15 mouse cellular contexts compared by ENCODE assay signal in genomic region chr10:50901601-50902475, GRCm38 (mm10). TPM values are rescaled to one million over a fixed set of nuclear protein-coding genes. Genes with fewer than 3 reads are reported as not detected.
DNase-seq lines count a peak whose midpoint lies in the region; ATAC-seq and TF ChIP-seq lines count a peak whose summit lies in the region.
"Had no signal": no experiment of that assay in that cellular context is flagged by ENCODE, and none has a peak within 500 bp of the region (broad histone marks: within the 10 kb centered on the region; RNA-seq: fewer than 3 reads in every experiment).

No protein-coding gene starts in this region.

- H3K27ac ChIP-seq in forebrain, embryonic 11.5 days (ENCODE audit: low read depth, low read length), result no peak overlapping the region
- H3K27ac ChIP-seq in forebrain, embryonic 15.5 days (replicated peaks), result no peak overlapping the region
- H3K27ac ChIP-seq in lung, embryonic 14.5 days (ENCODE audit: low read depth), result no peak overlapping the region
- no peak overlapping the region for H3K27ac ChIP-seq in limb, embryonic 15.5 days
- H3K27ac ChIP-seq: heart, embryonic 13.5 days; limb, embryonic 13.5 days; lung, embryonic 15.5 days had no signal

- peaks cover 18% of the 10 kb centered on the region for H3K4me1 ChIP-seq in forebrain, embryonic 11.5 days (replicated peaks; ENCODE audit: control insufficient read depth, insufficient read depth, low read length)
- H3K4me1 ChIP-seq in forebrain, embryonic 15.5 days, result peaks cover 20% of the 10 kb centered on the region
- H3K4me1 ChIP-seq in lung, embryonic 14.5 days (ENCODE audit: insufficient read depth), result no peaks in the 10 kb centered on the region
- peaks cover 27% of the 10 kb centered on the region for H3K4me1 ChIP-seq in limb, embryonic 15.5 days

- no peaks in the 10 kb centered on the region for H3K9me3 ChIP-seq in forebrain, embryonic 11.5 days (ENCODE audit: control insufficient read depth, low read length)
- no peaks in the 10 kb centered on the region for H3K9me3 ChIP-seq in forebrain, embryonic 15.5 days
- no peaks in the 10 kb centered on the region for H3K9me3 ChIP-seq in lung, embryonic 14.5 days (ENCODE audit: low read depth, low read length)
- H3K9me3 ChIP-seq in limb, embryonic 15.5 days, result no peaks in the 10 kb centered on the region
- H3K9me3 ChIP-seq: heart, embryonic 13.5 days; limb, embryonic 13.5 days; lung, embryonic 15.5 days had no signal

- no peaks in the 10 kb centered on the region for H3K36me3 ChIP-seq in forebrain, embryonic 11.5 days (ENCODE audit: control insufficient read depth, insufficient read depth, low read length)
- H3K36me3 ChIP-seq in forebrain, embryonic 15.5 days, result no peaks in the 10 kb centered on the region
- no peaks in the 10 kb centered on the region for H3K36me3 ChIP-seq in lung, embryonic 14.5 days (ENCODE audit: insufficient read depth)
- H3K36me3 ChIP-seq in limb, embryonic 15.5 days, result no peaks in the 10 kb centered on the region
- H3K36me3 ChIP-seq: heart, embryonic 13.5 days; limb, embryonic 13.5 days; lung, embryonic 15.5 days had no signal

- DNase-seq in forebrain, embryonic 11.5 days (ENCODE audit: low spot score), result peak; percentile 56
- peak; percentile 26 for DNase-seq in lung, embryonic 14.5 days
- no peak for DNase-seq in lung, postnatal 25 days (ENCODE audit: low spot score)
- peak; percentile 35 for DNase-seq in Muller cell, postnatal 12 days (ENCODE audit: inconsistent ontology term)
- DNase-seq in layer of hippocampus, adult 9-11 months, result no peak
- DNase-seq in ovary, postnatal 10 days (ENCODE audit: low spot score), result no peak
- DNase-seq: gastrocnemius, postnatal 25 days had no signal

- under 1% methylated on average over 19 of the region's 19 CpGs for WGBS in forebrain, embryonic 11.5 days
- WGBS in forebrain, embryonic 15.5 days, result under 1% methylated on average over 19 of the region's 19 CpGs
- 3% methylated on average over 19 of the region's 19 CpGs for WGBS in lung, embryonic 14.5 days
- WGBS in limb, embryonic 15.5 days, result 9% methylated on average over 19 of the region's 19 CpGs

- no peak for TF ChIP-seq CTCF in lung, embryonic 14.5 days (IDR thresholded peaks at IDR 0.05; ENCODE audit: low read depth)

- no peak overlapping the region for H3K4me3 ChIP-seq in forebrain, embryonic 11.5 days (ENCODE audit: low read depth, low read length)
- no peak overlapping the region for H3K4me3 ChIP-seq in forebrain, embryonic 15.5 days
- peak overlapping the region; percentile 4; the same call in 1 of the 2 replicates for H3K4me3 ChIP-seq in lung, embryonic 14.5 days (ENCODE audit: low read depth, low read length)
- H3K4me3 ChIP-seq in limb, embryonic 15.5 days, result peak overlapping the region; percentile 19; the same call in 1 of the 2 replicates
- H3K4me3 ChIP-seq: erythroblast, embryonic 14.5 days had no signal

- peaks cover 77% of the 10 kb centered on the region for H3K27me3 ChIP-seq in forebrain, embryonic 11.5 days (ENCODE audit: control insufficient read depth, insufficient read depth, low read length)
- H3K27me3 ChIP-seq in forebrain, embryonic 15.5 days, result peaks cover 76% of the 10 kb centered on the region
- H3K27me3 ChIP-seq in lung, embryonic 14.5 days (ENCODE audit: insufficient read depth, low read length), result peaks cover 97% of the 10 kb centered on the region
- peaks cover 88% of the 10 kb centered on the region for H3K27me3 ChIP-seq in limb, embryonic 15.5 days

- no peak overlapping the region for H3K9ac ChIP-seq in forebrain, embryonic 11.5 days (ENCODE audit: low read length)
- no peak overlapping the region for H3K9ac ChIP-seq in forebrain, embryonic 15.5 days (replicated peaks)
- no peak overlapping the region for H3K9ac ChIP-seq in lung, embryonic 14.5 days
- no peak overlapping the region for H3K9ac ChIP-seq in limb, embryonic 15.5 days
- H3K9ac ChIP-seq: heart, embryonic 13.5 days; limb, embryonic 13.5 days; lung, embryonic 15.5 days had no signal

- ATAC-seq in forebrain, embryonic 11.5 days (replicated peaks; ENCODE audit: low FRiP score), result no peak
- ATAC-seq in forebrain, embryonic 15.5 days (replicated peaks), result no peak
- ATAC-seq in lung, embryonic 14.5 days (ENCODE audit: insufficient read depth), result no peak
- ATAC-seq in limb, embryonic 15.5 days (ENCODE audit: insufficient number of reproducible peaks, low FRiP score, low TSS enrichment, low read depth), result no peak
- ATAC-seq: inflammation-experienced regulatory T-cells, adult 6 months had no signal

- peak overlapping the region; percentile 36; the same call in 1 of the 2 replicates for H3K4me2 ChIP-seq in forebrain, embryonic 11.5 days (ENCODE audit: low read depth, low read length, severe bottlenecking)
- H3K4me2 ChIP-seq in forebrain, embryonic 15.5 days (replicated peaks), result no peak overlapping the region
- no peak overlapping the region for H3K4me2 ChIP-seq in lung, embryonic 14.5 days
- no peak overlapping the region for H3K4me2 ChIP-seq in limb, embryonic 15.5 days
- H3K4me2 ChIP-seq: lung, embryonic 15.5 days had no signal

RNA-seq across cellular contexts. Expression of gene Sim1, which starts 7.3 kb away (rescaled TPM):
- polyA plus RNA-seq in forebrain, embryonic 11.5 days (2014; fragmentation: Nextera tagmentation; extraction: Ambion mirVana), result 4.3 and 4.8 TPM in 2 replicates
- 0.64 and 1.8 TPM in 2 replicates for polyA plus RNA-seq in forebrain, embryonic 15.5 days (2015; fragmentation: Nextera tagmentation; extraction: Ambion mirVana)
- 0.04 and 0.05 TPM in 2 replicates for polyA plus RNA-seq in lung, embryonic 14.5 days (2014; fragmentation: Nextera tagmentation; extraction: Ambion mirVana)
- polyA plus RNA-seq in limb, embryonic 15.5 days (2015; fragmentation: Nextera tagmentation; extraction: Ambion mirVana), result 0.96 and 1.1 TPM in 2 replicates
- polyA plus RNA-seq: C2C12; erythroblast, embryonic 14.5 days; heart, embryonic 13.5 days; inflammation-experienced regulatory T-cells, adult 6 months; lung, embryonic 15.5 days had no signal

Comparison
In these comparisons a context has a peak if more than half of its experiments do, and no peak if none do; other contexts are left out.
1. DNase-seq: peak in forebrain, embryonic 11.5 days (single experiment), lung, embryonic 14.5 days (single experiment) and Muller cell, postnatal 12 days (single experiment); none in lung, postnatal 25 days (single experiment), layer of hippocampus, adult 9-11 months (single experiment) and ovary, postnatal 10 days (single experiment).
2. H3K4me3 ChIP-seq: peak in lung, embryonic 14.5 days (single experiment) and limb, embryonic 15.5 days (single experiment); none in forebrain, embryonic 11.5 days (single experiment) and forebrain, embryonic 15.5 days (single experiment).